ENCODE assay signal across 29 mouse cellular contexts in the genomic region with DNA sequence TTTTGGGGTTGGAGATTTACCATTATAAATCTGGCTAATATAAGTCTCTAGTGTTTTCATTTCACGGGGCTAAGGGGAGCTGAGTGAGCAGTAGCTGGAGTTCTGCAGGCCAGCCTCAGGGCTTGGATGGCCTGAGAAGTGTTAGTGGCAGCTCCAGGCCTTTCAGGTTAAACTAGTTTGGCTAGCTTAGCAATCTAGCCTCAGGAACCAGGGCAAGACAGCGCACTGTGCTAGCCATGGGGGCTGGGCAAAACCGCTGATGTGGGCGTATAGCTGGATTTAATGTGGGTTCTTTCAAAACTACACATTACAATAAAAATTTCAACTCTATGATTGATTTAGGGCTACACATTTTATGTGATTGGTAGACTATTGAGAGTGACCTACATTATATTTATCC. TPM values are rescaled to one million over a fixed set of nuclear protein-coding genes. Genes with fewer than 3 reads are reported as not detected.
A peak's percentile ranks its signal among the peaks of the same experiment; 100 is the strongest.
DNase-seq lines count a peak whose midpoint lies in the region; ATAC-seq and TF ChIP-seq lines count a peak whose summit lies in the region.
"Had no signal": no experiment of that assay in that cellular context is flagged by ENCODE, and none has a peak within 500 bp of the region (broad histone marks: within the 10 kb centered on the region; RNA-seq: fewer than 3 reads in every experiment).

No protein-coding gene starts in this region.

- H3K9me3 ChIP-seq in lung, embryonic 14.5 days (ENCODE audit: low read depth, low read length): no peaks in the 10 kb centered on the region
- H3K9me3 ChIP-seq in midbrain, embryonic 16.5 days (replicated peaks; ENCODE audit: control insufficient read depth, low read length, poor library complexity, severe bottlenecking): no peaks in the 10 kb centered on the region
- no peaks in the 10 kb centered on the region for H3K9me3 ChIP-seq in midbrain, embryonic 11.5 days (ENCODE audit: control insufficient read depth, low read length)
- H3K9me3 ChIP-seq in liver, embryonic 12.5 days (replicated peaks): no peaks in the 10 kb centered on the region
- H3K9me3 ChIP-seq: embryonic facial prominence, embryonic 12.5 days; embryonic facial prominence, embryonic 15.5 days; forebrain, embryonic 12.5 days; forebrain, embryonic 15.5 days; heart, embryonic 10.5 days; heart, embryonic 13.5 days had no signal

- no peak for TF ChIP-seq CTCF in lung, embryonic 14.5 days (IDR thresholded peaks at IDR 0.05; ENCODE audit: low read depth)

- no peaks in the 10 kb centered on the region for H3K4me1 ChIP-seq in lung, embryonic 14.5 days (ENCODE audit: insufficient read depth)
- no peaks in the 10 kb centered on the region for H3K4me1 ChIP-seq in midbrain, embryonic 16.5 days (ENCODE audit: control insufficient read depth, insufficient read depth, low read length)
- no peaks in the 10 kb centered on the region for H3K4me1 ChIP-seq in midbrain, embryonic 11.5 days (ENCODE audit: control insufficient read depth, insufficient read depth, low read length)
- no peaks in the 10 kb centered on the region for H3K4me1 ChIP-seq in liver, embryonic 12.5 days
- H3K4me1 ChIP-seq: embryonic facial prominence, embryonic 12.5 days; embryonic facial prominence, embryonic 15.5 days; forebrain, embryonic 12.5 days; forebrain, embryonic 15.5 days; heart, embryonic 10.5 days; heart, embryonic 13.5 days had no signal

- no peak overlapping the region for H3K4me3 ChIP-seq in lung, embryonic 14.5 days (ENCODE audit: low read depth, low read length)
- no peak overlapping the region for H3K4me3 ChIP-seq in midbrain, embryonic 16.5 days (ENCODE audit: low read depth, low read length)
- H3K4me3 ChIP-seq in midbrain, embryonic 11.5 days (ENCODE audit: low read depth, low read length): no peak overlapping the region
- no peak overlapping the region for H3K4me3 ChIP-seq in liver, embryonic 12.5 days
- H3K4me3 ChIP-seq: embryonic facial prominence, embryonic 12.5 days; embryonic facial prominence, embryonic 15.5 days; forebrain, embryonic 12.5 days; forebrain, embryonic 15.5 days; heart, adult 2 months; heart, embryonic 10.5 days; heart, embryonic 13.5 days had no signal

- H3K27ac ChIP-seq in lung, embryonic 14.5 days (ENCODE audit: low read depth): no peak overlapping the region
- no peak overlapping the region for H3K27ac ChIP-seq in midbrain, embryonic 16.5 days (ENCODE audit: low read length)
- H3K27ac ChIP-seq in midbrain, embryonic 11.5 days (ENCODE audit: low read depth, low read length): no peak overlapping the region
- H3K27ac ChIP-seq in liver, embryonic 12.5 days: no peak overlapping the region
- H3K27ac ChIP-seq: embryonic facial prominence, embryonic 12.5 days; embryonic facial prominence, embryonic 15.5 days; forebrain, embryonic 12.5 days; forebrain, embryonic 15.5 days; heart, adult 2 months; heart, embryonic 10.5 days; heart, embryonic 13.5 days; hindbrain, embryonic 14.5 days had no signal

- H3K4me2 ChIP-seq in lung, embryonic 14.5 days: no peak overlapping the region
- H3K4me2 ChIP-seq in midbrain, embryonic 16.5 days (ENCODE audit: low read length): no peak overlapping the region
- H3K4me2 ChIP-seq in midbrain, embryonic 11.5 days: no peak overlapping the region
- H3K4me2 ChIP-seq in liver, embryonic 12.5 days: no peak overlapping the region
- H3K4me2 ChIP-seq: embryonic facial prominence, embryonic 12.5 days; embryonic facial prominence, embryonic 15.5 days; forebrain, embryonic 12.5 days; forebrain, embryonic 15.5 days; heart, embryonic 13.5 days; hindbrain, embryonic 14.5 days had no signal

- ATAC-seq in lung, embryonic 14.5 days (ENCODE audit: insufficient read depth): no peak
- peak; percentile 28; the same call in 1 of the 2 replicates for ATAC-seq in midbrain, embryonic 16.5 days
- no peak for ATAC-seq in midbrain, embryonic 11.5 days (ENCODE audit: low FRiP score)
- ATAC-seq in liver, embryonic 12.5 days: no peak
- ATAC-seq: forebrain, embryonic 15.5 days had no signal

- DNase-seq in lung, embryonic 14.5 days: peak; percentile 27
- DNase-seq in lung, postnatal 14 days: no peak
- DNase-seq in midbrain, embryonic 11.5 days (ENCODE audit: low spot score, missing footprints): no peak
- DNase-seq in urinary bladder, postnatal 25 days (ENCODE audit: low spot score): peak; percentile 24
- no peak for DNase-seq in urinary bladder, postnatal 10 days (ENCODE audit: low spot score)
- DNase-seq in urinary bladder, postnatal 36 days (ENCODE audit: low spot score in 2 of 2): peak; percentile 38 to 48
- DNase-seq: adrenal gland, adult 2 months; adrenal gland, postnatal 14 days; B cell, adult 2 months; cerebellum, adult 11 months; cerebellum, adult 2 months; cerebellum, adult 9-11 months; cerebellum, postnatal 25 days; gastrocnemius, postnatal 25 days; heart, adult 2 months; heart, postnatal 14 days; heart, postnatal 4 days had no signal

- no peaks in the 10 kb centered on the region for H3K27me3 ChIP-seq in lung, embryonic 14.5 days (ENCODE audit: insufficient read depth, low read length)
- H3K27me3 ChIP-seq in midbrain, embryonic 16.5 days (ENCODE audit: control insufficient read depth, insufficient read depth, low read depth, low read length): no peaks in the 10 kb centered on the region
- no peaks in the 10 kb centered on the region for H3K27me3 ChIP-seq in midbrain, embryonic 11.5 days (ENCODE audit: control insufficient read depth, insufficient read depth, low read length)
- H3K27me3 ChIP-seq in liver, embryonic 12.5 days (replicated peaks): no peaks in the 10 kb centered on the region
- H3K27me3 ChIP-seq: CH12.LX; embryonic facial prominence, embryonic 12.5 days; embryonic facial prominence, embryonic 15.5 days; forebrain, embryonic 12.5 days; forebrain, embryonic 15.5 days; heart, embryonic 13.5 days had no signal

- H3K9ac ChIP-seq in lung, embryonic 14.5 days: no peak overlapping the region
- no peak overlapping the region for H3K9ac ChIP-seq in midbrain, embryonic 16.5 days (ENCODE audit: low read depth, low read length)
- no peak overlapping the region for H3K9ac ChIP-seq in midbrain, embryonic 11.5 days (ENCODE audit: low read length)
- H3K9ac ChIP-seq in liver, embryonic 12.5 days: no peak overlapping the region
- H3K9ac ChIP-seq: embryonic facial prominence, embryonic 12.5 days; embryonic facial prominence, embryonic 15.5 days; forebrain, embryonic 12.5 days; forebrain, embryonic 15.5 days; heart, embryonic 13.5 days; hindbrain, embryonic 14.5 days had no signal

- WGBS in lung, embryonic 14.5 days: 76% methylated on average over 4 of the region's 4 CpGs
- WGBS in midbrain, embryonic 16.5 days: 95% methylated on average over 4 of the region's 4 CpGs
- 87% methylated on average over 4 of the region's 4 CpGs for WGBS in midbrain, embryonic 11.5 days
- WGBS in liver, embryonic 12.5 days (ENCODE audit: insufficient replicate concordance): 78% methylated on average over 4 of the region's 4 CpGs

- H3K36me3 ChIP-seq in lung, embryonic 14.5 days (ENCODE audit: insufficient read depth): no peaks in the 10 kb centered on the region
- H3K36me3 ChIP-seq in midbrain, embryonic 16.5 days (ENCODE audit: control insufficient read depth, insufficient read depth, low read length): no peaks in the 10 kb centered on the region
- no peaks in the 10 kb centered on the region for H3K36me3 ChIP-seq in midbrain, embryonic 11.5 days (ENCODE audit: control insufficient read depth, insufficient read depth, low read length)
- H3K36me3 ChIP-seq in liver, embryonic 12.5 days: no peaks in the 10 kb centered on the region
- H3K36me3 ChIP-seq: embryonic facial prominence, embryonic 12.5 days; embryonic facial prominence, embryonic 15.5 days; forebrain, embryonic 12.5 days; forebrain, embryonic 15.5 days; heart, embryonic 10.5 days; heart, embryonic 13.5 days had no signal

RNA-seq across cellular contexts. Expression of gene Mthfd2l, which starts 8.0 kb away (rescaled TPM):
- polyA plus RNA-seq in lung, embryonic 14.5 days (2014; fragmentation: Nextera tagmentation; extraction: Ambion mirVana): 49.9 and 51.2 TPM in 2 replicates
- 59.8 and 62.4 TPM in 2 replicates for polyA plus RNA-seq in midbrain, embryonic 16.5 days (2015; fragmentation: Nextera tagmentation; extraction: Ambion mirVana)
- polyA plus RNA-seq in midbrain, embryonic 11.5 days (2014; fragmentation: Nextera tagmentation; extraction: Ambion mirVana): 105 and 107 TPM in 2 replicates
- polyA plus RNA-seq in liver, embryonic 12.5 days (2016; fragmentation: Nextera tagmentation; extraction: Ambion mirVana): 11.4 and 13.9 TPM in 2 replicates

RNA-seq across cellular contexts. Expression of gene Cxcl2, which starts 19.3 kb away (rescaled TPM):
- not detected in 2 replicates for polyA plus RNA-seq in lung, embryonic 14.5 days (2014; fragmentation: Nextera tagmentation; extraction: Ambion mirVana)
- polyA plus RNA-seq in midbrain, embryonic 16.5 days (2015; fragmentation: Nextera tagmentation; extraction: Ambion mirVana): 0.11 TPM in 1 of 2 replicates, not detected in the other
- polyA plus RNA-seq in midbrain, embryonic 11.5 days (2014; fragmentation: Nextera tagmentation; extraction: Ambion mirVana): not detected in 2 replicates
- polyA plus RNA-seq in liver, embryonic 12.5 days (2016; fragmentation: Nextera tagmentation; extraction: Ambion mirVana): 0.44 TPM in 1 of 2 replicates, not detected in the other
- polyA plus RNA-seq: cerebellum, adult 2 months; embryonic facial prominence, embryonic 12.5 days; embryonic facial prominence, embryonic 15.5 days; forebrain, embryonic 12.5 days; forebrain, embryonic 15.5 days; heart, embryonic 10.5 days; heart, embryonic 13.5 days; heart, embryonic 16.5 days; hindbrain, embryonic 11.5 days had no signal

RNA-seq across cellular contexts. Expression of gene Cxcl1, which starts 31.9 kb away (rescaled TPM):
- polyA plus RNA-seq in lung, embryonic 14.5 days (2014; fragmentation: Nextera tagmentation; extraction: Ambion mirVana): 0.72 and 1.3 TPM in 2 replicates
- 0.15 TPM in 1 of 2 replicates, not detected in the other for polyA plus RNA-seq in midbrain, embryonic 16.5 days (2015; fragmentation: Nextera tagmentation; extraction: Ambion mirVana)
- polyA plus RNA-seq in midbrain, embryonic 11.5 days (2014; fragmentation: Nextera tagmentation; extraction: Ambion mirVana): not detected in 2 replicates
- polyA plus RNA-seq in liver, embryonic 12.5 days (2016; fragmentation: Nextera tagmentation; extraction: Ambion mirVana): 0.21 and 0.24 TPM in 2 replicates
- polyA plus RNA-seq: forebrain, embryonic 12.5 days had no signal

Comparison
In these comparisons a context has a peak if more than half of its experiments do, and no peak if none do; other contexts are left out.
1. DNase-seq: peak in lung, embryonic 14.5 days (single experiment), urinary bladder, postnatal 25 days (single experiment) and urinary bladder, postnatal 36 days (2 of 2); none in lung, postnatal 14 days (single experiment), midbrain, embryonic 11.5 days (single experiment) and urinary bladder, postnatal 10 days (single experiment).